In genomic region chr13:97650191-97650590, GRCm38 (mm10) we compare ENCODE assay signal across 31 mouse cellular contexts.
"Had no signal": no experiment of that assay in that cellular context is flagged by ENCODE, and none has a peak within 500 bp of the region (broad histone marks: within the 10 kb centered on the region; RNA-seq: fewer than 3 reads in every experiment).

No protein-coding gene starts in this region.

- ATAC-seq: liver, embryonic 12.5 days; liver, postnatal 0 days; lung, postnatal 0 days; midbrain, embryonic 13.5 days; midbrain, embryonic 15.5 days; midbrain, embryonic 16.5 days had no signal

- DNase-seq: left cerebral cortex, postnatal 4 days; liver; liver, embryonic 13.5 days; liver, postnatal 0 days; lung, adult 18-20 months; lung, adult 2 months; lung, embryonic 14.5 days; lung, postnatal 10 days; lung, postnatal 14 days; lung, postnatal 36 days; lung, postnatal 4 days; midbrain, embryonic 14.5 days had no signal

- H3K4me3 ChIP-seq: limb, embryonic 10.5 days; limb, embryonic 12.5 days; limb, embryonic 13.5 days; limb, embryonic 15.5 days; liver, embryonic 12.5 days; liver, embryonic 13.5 days; liver, embryonic 15.5 days; lung, embryonic 15.5 days; megakaryocyte, embryonic 14.5 days; midbrain, embryonic 10.5 days; midbrain, embryonic 12.5 days; midbrain, embryonic 13.5 days; midbrain, embryonic 15.5 days; myocyte had no signal

- H3K9ac ChIP-seq: limb, embryonic 12.5 days; limb, embryonic 13.5 days; limb, embryonic 15.5 days; liver, embryonic 12.5 days; liver, embryonic 13.5 days; liver, embryonic 14.5 days; liver, embryonic 15.5 days; liver, postnatal 0 days; lung, embryonic 14.5 days; lung, embryonic 15.5 days; midbrain, embryonic 12.5 days; midbrain, embryonic 13.5 days; midbrain, embryonic 15.5 days had no signal

- H3K36me3 ChIP-seq: limb, embryonic 10.5 days; limb, embryonic 12.5 days; limb, embryonic 13.5 days; limb, embryonic 15.5 days; liver, embryonic 12.5 days; liver, embryonic 13.5 days; liver, embryonic 15.5 days; lung, embryonic 15.5 days; midbrain, embryonic 10.5 days; midbrain, embryonic 12.5 days; midbrain, embryonic 13.5 days; midbrain, embryonic 15.5 days had no signal

- H3K4me1 ChIP-seq: liver, embryonic 12.5 days; liver, embryonic 13.5 days; liver, embryonic 15.5 days had no signal

- H3K4me2 ChIP-seq: limb, embryonic 12.5 days; limb, embryonic 13.5 days; limb, embryonic 15.5 days; liver, embryonic 11.5 days; liver, embryonic 12.5 days; liver, embryonic 13.5 days; liver, embryonic 15.5 days; lung, embryonic 14.5 days; lung, embryonic 15.5 days; midbrain, embryonic 11.5 days; midbrain, embryonic 12.5 days; midbrain, embryonic 13.5 days; midbrain, embryonic 15.5 days had no signal

- H3K27me3 ChIP-seq: limb, embryonic 12.5 days; limb, embryonic 13.5 days; limb, embryonic 15.5 days; liver, embryonic 12.5 days; lung, embryonic 15.5 days; midbrain, embryonic 12.5 days; midbrain, embryonic 13.5 days; midbrain, embryonic 15.5 days had no signal

- H3K9me3 ChIP-seq: limb, embryonic 10.5 days; limb, embryonic 12.5 days; limb, embryonic 13.5 days; limb, embryonic 15.5 days; liver, embryonic 12.5 days; liver, embryonic 13.5 days; liver, embryonic 15.5 days; lung, embryonic 15.5 days; midbrain, embryonic 10.5 days; midbrain, embryonic 12.5 days; midbrain, embryonic 13.5 days; midbrain, embryonic 15.5 days had no signal

- H3K27ac ChIP-seq: limb, embryonic 10.5 days; limb, embryonic 12.5 days; limb, embryonic 13.5 days; limb, embryonic 15.5 days; liver, embryonic 12.5 days; liver, embryonic 13.5 days; liver, embryonic 14.5 days; liver, embryonic 15.5 days; lung, embryonic 15.5 days; macrophage; midbrain, embryonic 10.5 days; midbrain, embryonic 12.5 days; midbrain, embryonic 13.5 days; midbrain, embryonic 15.5 days had no signal
